Mouse (Mus musculus) E14TG2a.4 (cell line): ENCODE measurements at regions not wholly inside any gene's neighbourhood (a gene's known extent, or its start where the extent isn't known, plus 50 kb on each side); places are given as distances from the start of the nearest gene placed in this dataset.

ENCODE experiments used
- CTCF ChIP-seq: conservative IDR thresholded peaks from 2 replicates; pipeline ENCODE4 v1.5.1; 2014; ENCODE audit warnings: low read length
- POU5F1 ChIP-seq: IDR thresholded peaks from 2 replicates; pipeline ENCODE4 v1.6.1; 2014; ENCODE audit warnings: low read length, borderline replicate concordance

- TF ChIP-seq CTCF (no peak), POU5F1 (no peak)
These were observed 400.8 kb downstream of the Adgrl2 start for GRCm38 (mm10) chr3:148589556-148589955.
